Mouse (Mus musculus): ENCODE results near the gene Fam71e1. TPM values are rescaled to one million over a fixed set of nuclear protein-coding genes. Genes with fewer than 3 reads are reported as not detected.

The Fam71e1 gene
- total and polyA plus RNA-seq, 2 experiments from 2014 or later, result 3.2 to 11.4 TPM

DNA sequence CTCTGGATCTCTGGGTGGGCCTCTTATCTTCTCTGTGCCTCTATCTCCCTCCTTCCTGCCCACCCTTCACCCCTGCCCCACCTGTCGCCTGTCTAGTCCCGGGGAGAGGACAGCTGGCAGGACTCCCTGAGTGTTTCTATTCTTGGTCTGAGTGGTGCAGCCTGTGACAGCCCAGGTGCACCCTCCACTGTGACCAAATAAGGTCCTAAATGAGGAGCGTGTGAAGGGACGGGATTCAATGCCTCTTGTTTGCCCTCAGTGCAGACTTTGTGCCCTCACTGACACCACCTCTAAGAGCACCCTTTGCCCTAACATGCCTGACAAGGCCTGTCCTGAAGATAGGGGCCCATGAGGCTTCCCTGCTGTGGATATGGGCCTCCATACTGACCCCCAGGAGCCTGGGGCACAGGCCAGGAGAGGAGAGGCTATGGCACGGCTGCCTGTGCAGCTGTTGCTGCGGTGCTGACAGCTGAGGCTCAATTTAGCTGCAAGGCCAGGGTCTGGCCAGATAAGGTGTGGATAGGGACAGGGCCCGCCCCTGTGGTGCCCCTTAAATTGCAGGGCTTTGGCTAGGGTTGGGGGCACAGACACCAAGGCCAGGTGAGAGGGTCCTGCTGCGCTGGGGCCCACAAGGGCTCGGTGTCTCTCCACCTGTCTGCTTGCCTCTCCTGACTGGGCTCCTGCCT is 23.3 kb upstream of the Fam71e1 start:
- DNase-seq (ENCODE audit: low spot score), result peak; percentile 95
- Histone ChIP-seq H3K4me1 (ENCODE audit: control insufficient read depth, insufficient read depth) (peaks cover 50% of the 10 kb centered on the region), H3K9ac (replicated peaks; ENCODE audit: low read depth, low read length) (peak overlapping the region; percentile 72), H3K27ac (ENCODE audit: low read depth) (peak overlapping the region; percentile 99), H3K9me3 (replicated peaks; ENCODE audit: control insufficient read depth, low read length) (no peaks in the 10 kb centered on the region), H3K4me2 (ENCODE audit: low read depth, low read length) (peak overlapping the region; percentile 55), H3K27me3 (ENCODE audit: control insufficient read depth, insufficient read depth, low read length) (no peaks in the 10 kb centered on the region), H3K36me3 (replicated peaks; ENCODE audit: control insufficient read depth, insufficient read depth, low read length) (no peaks in the 10 kb centered on the region), H3K4me3 (ENCODE audit: low read depth, low read length) (peak overlapping the region; percentile 52)
- 19% methylated on average over 9 of the region's 9 CpGs for WGBS
- TF ChIP-seq CTCF (IDR thresholded peaks at IDR 0.05; ENCODE audit: low read depth) (no peak), EP300 (IDR thresholded peaks at IDR 0.05; ENCODE audit: low read depth) (peak; percentile 94; the same call in 1 of the 2 replicates)
- ATAC-seq (ENCODE audit: insufficient read depth, low read depth), result peak; percentile 70

GRCm38 (mm10) chr7:44474419-44474818 is 22.0 kb upstream of the Fam71e1 start:
- no peaks in the 10 kb centered on the region for H3K36me3 ChIP-seq (replicated peaks; ENCODE audit: control insufficient read depth, insufficient read depth, low read length)
- peak overlapping the region; percentile 99 for H3K27ac ChIP-seq (ENCODE audit: low read depth)
- H3K4me2 ChIP-seq (ENCODE audit: low read depth, low read length), result peak overlapping the region; percentile 55
- no peaks in the 10 kb centered on the region for H3K27me3 ChIP-seq (ENCODE audit: control insufficient read depth, insufficient read depth, low read length)
- no peak for TF ChIP-seq CTCF (IDR thresholded peaks at IDR 0.05; ENCODE audit: low read depth)
- TF ChIP-seq EP300 (IDR thresholded peaks at IDR 0.05; ENCODE audit: low read depth), result peak; percentile 85; the same call in 1 of the 2 replicates
- peak; percentile 12 for ATAC-seq (ENCODE audit: insufficient read depth, low read depth)
- H3K9me3 ChIP-seq (replicated peaks; ENCODE audit: control insufficient read depth, low read length), result no peaks in the 10 kb centered on the region
- peak; percentile 60 for DNase-seq (ENCODE audit: low spot score)
- peak overlapping the region; percentile 72 for H3K9ac ChIP-seq (replicated peaks; ENCODE audit: low read depth, low read length)
- peak overlapping the region; percentile 52 for H3K4me3 ChIP-seq (ENCODE audit: low read depth, low read length)
- peaks cover 38% of the 10 kb centered on the region for H3K4me1 ChIP-seq (ENCODE audit: control insufficient read depth, insufficient read depth)
- WGBS, result 9% methylated on average over 4 of the region's 4 CpGs

- DNase-seq (ENCODE audit: low spot score) (peak; percentile 56), ATAC-seq (ENCODE audit: insufficient read depth, low read depth) (no peak)
- Histone ChIP-seq H3K4me2 (ENCODE audit: low read depth, low read length) (peak overlapping the region; percentile 55), H3K9ac (replicated peaks; ENCODE audit: low read depth, low read length) (peak overlapping the region; percentile 72; the same call in 1 of the 2 replicates), H3K36me3 (replicated peaks; ENCODE audit: control insufficient read depth, insufficient read depth, low read length) (no peaks in the 10 kb centered on the region), H3K4me1 (ENCODE audit: control insufficient read depth, insufficient read depth) (peaks cover 33% of the 10 kb centered on the region), H3K27me3 (ENCODE audit: control insufficient read depth, insufficient read depth, low read length) (no peaks in the 10 kb centered on the region), H3K9me3 (replicated peaks; ENCODE audit: control insufficient read depth, low read length) (no peaks in the 10 kb centered on the region), H3K27ac (ENCODE audit: low read depth) (peak overlapping the region; percentile 99), H3K4me3 (ENCODE audit: low read depth, low read length) (peak overlapping the region; percentile 52)
- TF ChIP-seq EP300 (IDR thresholded peaks at IDR 0.05; ENCODE audit: low read depth) (no peak), CTCF (IDR thresholded peaks at IDR 0.05; ENCODE audit: low read depth) (no peak)
- 16% methylated on average over 5 of the region's 5 CpGs for WGBS
These were observed 21.3 kb upstream of the Fam71e1 start for GRCm38 (mm10) chr7:44475046-44475614.

- Histone ChIP-seq H3K36me3 (replicated peaks; ENCODE audit: control insufficient read depth, insufficient read depth, low read length) (no peaks in the 10 kb centered on the region), H3K27me3 (ENCODE audit: control insufficient read depth, insufficient read depth, low read length) (no peaks in the 10 kb centered on the region), H3K4me3 (ENCODE audit: low read depth, low read length) (no peak overlapping the region), H3K27ac (ENCODE audit: low read depth) (peak overlapping the region; percentile 20; the same call in 1 of the 2 replicates), H3K9me3 (replicated peaks; ENCODE audit: control insufficient read depth, low read length) (no peaks in the 10 kb centered on the region), H3K9ac (replicated peaks; ENCODE audit: low read depth, low read length) (peak overlapping the region; percentile 26; the same call in 1 of the 2 replicates), H3K4me1 (ENCODE audit: control insufficient read depth, insufficient read depth) (peaks cover 12% of the 10 kb centered on the region), H3K4me2 (ENCODE audit: low read depth, low read length) (peak overlapping the region; percentile 30)
- DNase-seq (ENCODE audit: low spot score), result no peak
- TF ChIP-seq CTCF (IDR thresholded peaks at IDR 0.05; ENCODE audit: low read depth), result no peak
- TF ChIP-seq EP300 (IDR thresholded peaks at IDR 0.05; ENCODE audit: low read depth), result no peak
- WGBS, result 42% methylated on average over 3 of the region's 3 CpGs
- ATAC-seq (ENCODE audit: insufficient read depth, low read depth), result no peak
These were observed 13.4 kb upstream of the Fam71e1 start for GRCm38 (mm10) chr7:44482836-44483435.

DNA sequence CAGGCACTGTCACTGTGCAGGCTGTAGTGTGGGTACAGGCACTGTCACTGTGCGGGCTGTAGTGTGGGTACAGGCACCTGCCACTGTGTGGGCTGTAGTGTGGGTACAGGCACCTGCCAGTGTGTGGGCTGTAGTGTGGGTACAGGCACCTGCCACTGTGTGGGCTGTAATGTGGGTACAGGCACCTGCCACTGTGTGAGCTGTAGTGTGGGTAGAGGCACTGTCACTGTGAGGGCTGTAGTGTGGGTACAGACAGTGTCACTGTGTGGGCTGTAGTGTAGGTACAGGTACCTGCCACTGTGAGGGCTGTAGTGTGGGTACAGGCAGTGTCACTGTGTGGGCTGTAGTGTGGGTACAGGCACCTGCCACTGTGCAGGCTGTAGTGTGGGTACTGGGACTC is 12.3 kb upstream of the Fam71e1 start:
- no peak for TF ChIP-seq CTCF (IDR thresholded peaks at IDR 0.05; ENCODE audit: low read depth)
- no peak for TF ChIP-seq EP300 (IDR thresholded peaks at IDR 0.05; ENCODE audit: low read depth)
- Histone ChIP-seq H3K9ac (replicated peaks; ENCODE audit: low read depth, low read length) (no peak overlapping the region), H3K27ac (ENCODE audit: low read depth) (peak overlapping the region; percentile 8; the same call in 1 of the 2 replicates), H3K4me2 (ENCODE audit: low read depth, low read length) (no peak overlapping the region), H3K36me3 (replicated peaks; ENCODE audit: control insufficient read depth, insufficient read depth, low read length) (no peaks in the 10 kb centered on the region), H3K9me3 (replicated peaks; ENCODE audit: control insufficient read depth, low read length) (no peaks in the 10 kb centered on the region), H3K4me1 (ENCODE audit: control insufficient read depth, insufficient read depth) (peaks cover 12% of the 10 kb centered on the region), H3K27me3 (ENCODE audit: control insufficient read depth, insufficient read depth, low read length) (no peaks in the 10 kb centered on the region), H3K4me3 (ENCODE audit: low read depth, low read length) (no peak overlapping the region)
- ATAC-seq (ENCODE audit: insufficient read depth, low read depth), result no peak
- WGBS, result 68% methylated on average over 1 of the region's 1 CpGs
- no peak for DNase-seq (ENCODE audit: low spot score)
